Mouse (Mus musculus) ovary, postnatal 36 days (tissue): ENCODE data around the gene Agrn.

Source experiments
- DNase-seq: peaks from one replicate; pipeline ENCODE4 v3.0.0; 2022; ENCODE audit warnings: low spot score, mixed read lengths

Gene Agrn

GRCm38 (mm10) chr4:156202462-156202893 is 5.2 kb upstream of the Agrn start:
- no peak for DNase-seq

GRCm38 (mm10) chr4:156200623-156201475 is 3.6 kb upstream of the Agrn start, which contains the start of gene Isg15:
TSS of gene Isg15 (minus strand) at chr4:156200818.
- no peak for DNase-seq

- peak; percentile 86 for DNase-seq
Observed at GRCm38 (mm10) chr4:156197829-156198205, 529 bp upstream of the Agrn start.

- DNase-seq: peak; percentile 36
Observed at GRCm38 (mm10) chr4:156195927-156196870, 1.1 kb downstream of the Agrn start.

- no peak for DNase-seq
Observed at GRCm38 (mm10) chr4:156194346-156194745, 2.9 kb downstream of the Agrn start.

GRCm38 (mm10) chr4:156193906-156194305 is 3.4 kb downstream of the Agrn start:
- DNase-seq: no peak

GRCm38 (mm10) chr4:156193200-156193590 is 4.1 kb downstream of the Agrn start:
- no peak for DNase-seq

- peak; percentile 45 for DNase-seq
Observed at GRCm38 (mm10) chr4:156192421-156193199, 4.7 kb downstream of the Agrn start.

GRCm38 (mm10) chr4:156188811-156189323 is 8.4 kb downstream of the Agrn start:
- no peak for DNase-seq

GRCm38 (mm10) chr4:156188162-156188810 is 9.0 kb downstream of the Agrn start:
- DNase-seq: no peak

- peak; percentile 23 for DNase-seq
Observed at GRCm38 (mm10) chr4:156185950-156186850, 11.1 kb downstream of the Agrn start.

GRCm38 (mm10) chr4:156185456-156185949 is 11.8 kb downstream of the Agrn start:
- DNase-seq: no peak

GRCm38 (mm10) chr4:156184291-156184954 is 12.9 kb downstream of the Agrn start:
- no peak for DNase-seq

GRCm38 (mm10) chr4:156183747-156184146 is 13.5 kb downstream of the Agrn start:
- DNase-seq: no peak

GRCm38 (mm10) chr4:156177630-156178029 is 19.7 kb downstream of the Agrn start:
- DNase-seq: no peak

- no peak for DNase-seq
Observed at GRCm38 (mm10) chr4:156171828-156172227, 25.5 kb downstream of the Agrn start.

GRCm38 (mm10) chr4:156169129-156169528 is 28.2 kb downstream of the Agrn start:
- no peak for DNase-seq

GRCm38 (mm10) chr4:156168611-156169010 is 28.7 kb downstream of the Agrn start:
- no peak for DNase-seq

GRCm38 (mm10) chr4:156166477-156166876 is 30.8 kb downstream of the Agrn start:
- DNase-seq: no peak
